Mouse (Mus musculus): ENCODE measurements around the gene Lrba. TPM values are rescaled to one million over a fixed set of nuclear protein-coding genes. Genes with fewer than 3 reads are reported as not detected.

The Lrba gene
- polyA plus RNA-seq (2012; fragmentation: generic; extraction: Trizol) = 5.6 TPM

- peak; percentile 14 for TF ChIP-seq POLR2A (IDR thresholded peaks at IDR 0.05; ENCODE audit: insufficient read length, low read depth)
- TF ChIP-seq MYOD1 (IDR thresholded peaks at IDR 0.05; ENCODE audit: control insufficient read depth in 1 of 3, insufficient read length in 2 of 3, low read depth in 2 of 3) = peak in 1 of 3 experiments; percentile 0
- no peak for TF ChIP-seq CEBPB (IDR thresholded peaks at IDR 0.05; ENCODE audit: insufficient read depth, poor library complexity, severe bottlenecking)
- TF ChIP-seq SRF (IDR thresholded peaks at IDR 0.05; ENCODE audit: control insufficient read depth, insufficient read length, low read depth) = no peak
- no peak for TF ChIP-seq E2F4 (IDR thresholded peaks at IDR 0.05; ENCODE audit: insufficient read depth)
- TF ChIP-seq MYOG (IDR thresholded peaks at IDR 0.05; ENCODE audit: control insufficient read depth in 1 of 3, insufficient read depth in 1 of 3, insufficient read length in 2 of 3, low read depth in 2 of 3) = no peak
- peak within 1 kb of the TSS; percentile 76 for H3ac ChIP-seq (ENCODE audit: control insufficient read depth, insufficient read length)
- no peaks in the 10 kb centered on the region for H3K27me3 ChIP-seq (ENCODE audit: control insufficient read depth, insufficient read depth, insufficient read length)
- H3K4me2 ChIP-seq (ENCODE audit: low read depth) = peak within 1 kb of the TSS; percentile 82
- H3K36me3 ChIP-seq (ENCODE audit: control insufficient read depth, insufficient read depth) = no peaks in the 10 kb centered on the region
- no peaks in the 10 kb centered on the region for H3K79me2 ChIP-seq (ENCODE audit: control insufficient read depth, insufficient read depth)
- peak within 1 kb of the TSS; percentile 47 for H3K4me3 ChIP-seq
Observed at GRCm38 (mm10) chr3:86224564-86225421, at the start of gene Lrba. Gene Lrba, plus strand, starts transcription at chr3:86224680.

GRCm38 (mm10) chr3:86179714-86180113 lies 44.8 kb upstream of the Lrba start:
- no peak for TF ChIP-seq MYOD1 (IDR thresholded peaks at IDR 0.05; ENCODE audit: control insufficient read depth in 1 of 3, insufficient read length in 2 of 3, low read depth in 2 of 3)
- TF ChIP-seq REST (IDR thresholded peaks at IDR 0.05; ENCODE audit: insufficient read depth, insufficient read length) = no peak
- TF ChIP-seq SRF (IDR thresholded peaks at IDR 0.05; ENCODE audit: control insufficient read depth, insufficient read length, low read depth) = no peak
- TF ChIP-seq MAX (IDR thresholded peaks at IDR 0.05; ENCODE audit: low read depth) = no peak
- TF ChIP-seq POLR2A (IDR thresholded peaks at IDR 0.05; ENCODE audit: insufficient read length, low read depth) = no peak
- no peak for TF ChIP-seq MYOG (IDR thresholded peaks at IDR 0.05; ENCODE audit: control insufficient read depth in 1 of 3, insufficient read depth in 1 of 3, insufficient read length in 2 of 3, low read depth in 2 of 3)
- TF ChIP-seq USF1 (IDR thresholded peaks at IDR 0.05; ENCODE audit: low read depth) = no peak
- no peak for TF ChIP-seq POLR2AphosphoS2 (IDR thresholded peaks at IDR 0.05; ENCODE audit: insufficient read length, low read depth)
- no peak for TF ChIP-seq E2F4 (IDR thresholded peaks at IDR 0.05; ENCODE audit: insufficient read depth)
- TF ChIP-seq TCF3 (IDR thresholded peaks at IDR 0.05; ENCODE audit: insufficient read length, low read depth) = no peak
- TF ChIP-seq TCF12 (IDR thresholded peaks at IDR 0.05; ENCODE audit: insufficient read depth, poor library complexity, severe bottlenecking) = no peak
- TF ChIP-seq CEBPB (IDR thresholded peaks at IDR 0.05; ENCODE audit: insufficient read depth, poor library complexity, severe bottlenecking) = no peak
- no peaks in the 10 kb centered on the region for H3K27me3 ChIP-seq (ENCODE audit: control insufficient read depth, insufficient read depth, insufficient read length)
- no peak overlapping the region for H3K4me2 ChIP-seq (ENCODE audit: low read depth)
- H3K4me3 ChIP-seq = no peak overlapping the region
- no peak overlapping the region for H3ac ChIP-seq (ENCODE audit: control insufficient read depth, insufficient read length)
- no peaks in the 10 kb centered on the region for H3K36me3 ChIP-seq (ENCODE audit: control insufficient read depth, insufficient read depth)
- no peaks in the 10 kb centered on the region for H3K79me2 ChIP-seq (ENCODE audit: control insufficient read depth, insufficient read depth)

GRCm38 (mm10) chr3:86181107-86181506 lies 43.4 kb upstream of the Lrba start:
- Histone ChIP-seq H3K79me2 (ENCODE audit: control insufficient read depth, insufficient read depth) (no peaks in the 10 kb centered on the region), H3K36me3 (ENCODE audit: control insufficient read depth, insufficient read depth) (no peaks in the 10 kb centered on the region), H3ac (ENCODE audit: control insufficient read depth, insufficient read length) (no peak overlapping the region), H3K4me3 (no peak overlapping the region), H3K27me3 (ENCODE audit: control insufficient read depth, insufficient read depth, insufficient read length) (no peaks in the 10 kb centered on the region), H3K4me2 (ENCODE audit: low read depth) (no peak overlapping the region)
- no peak for TF ChIP-seq REST (IDR thresholded peaks at IDR 0.05; ENCODE audit: insufficient read depth, insufficient read length)
- TF ChIP-seq MYOD1 (IDR thresholded peaks at IDR 0.05; ENCODE audit: control insufficient read depth in 1 of 3, insufficient read length in 2 of 3, low read depth in 2 of 3) = peak in 1 of 3 experiments; percentile 32

- no peak overlapping the region for H3K4me3 ChIP-seq
- H3ac ChIP-seq (ENCODE audit: control insufficient read depth, insufficient read length) = no peak overlapping the region
- H3K36me3 ChIP-seq (ENCODE audit: control insufficient read depth, insufficient read depth) = no peaks in the 10 kb centered on the region
- H3K4me2 ChIP-seq (ENCODE audit: low read depth) = no peak overlapping the region
- no peaks in the 10 kb centered on the region for H3K27me3 ChIP-seq (ENCODE audit: control insufficient read depth, insufficient read depth, insufficient read length)
- H3K79me2 ChIP-seq (ENCODE audit: control insufficient read depth, insufficient read depth) = no peaks in the 10 kb centered on the region
- TF ChIP-seq SRF (IDR thresholded peaks at IDR 0.05; ENCODE audit: control insufficient read depth, insufficient read length, low read depth) (no peak), USF1 (IDR thresholded peaks at IDR 0.05; ENCODE audit: low read depth) (no peak), TCF3 (IDR thresholded peaks at IDR 0.05; ENCODE audit: insufficient read length, low read depth) (no peak), REST (IDR thresholded peaks at IDR 0.05; ENCODE audit: insufficient read depth, insufficient read length) (no peak), POLR2A (IDR thresholded peaks at IDR 0.05; ENCODE audit: insufficient read length, low read depth) (no peak), CEBPB (IDR thresholded peaks at IDR 0.05; ENCODE audit: insufficient read depth, poor library complexity, severe bottlenecking) (no peak), MYOG (IDR thresholded peaks at IDR 0.05; ENCODE audit: control insufficient read depth in 1 of 3, insufficient read depth in 1 of 3, insufficient read length in 2 of 3, low read depth in 2 of 3) (no peak), MYOD1 (IDR thresholded peaks at IDR 0.05; ENCODE audit: control insufficient read depth in 1 of 3, insufficient read length in 2 of 3, low read depth in 2 of 3) (no peak), E2F4 (IDR thresholded peaks at IDR 0.05; ENCODE audit: insufficient read depth) (no peak), TCF12 (IDR thresholded peaks at IDR 0.05; ENCODE audit: insufficient read depth, poor library complexity, severe bottlenecking) (no peak), MAX (IDR thresholded peaks at IDR 0.05; ENCODE audit: low read depth) (no peak), POLR2AphosphoS2 (IDR thresholded peaks at IDR 0.05; ENCODE audit: insufficient read length, low read depth) (no peak)
Observed at GRCm38 (mm10) chr3:86184546-86184945, 39.9 kb upstream of the Lrba start.
